Mouse (Mus musculus): Measurements from ENCODE around the gene Map1a. TPM values are rescaled to one million over a fixed set of nuclear protein-coding genes. Genes with fewer than 3 reads are reported as not detected.
A peak's percentile ranks its signal among the peaks of the same experiment; 100 is the strongest.

The Map1a gene
- polyA plus RNA-seq (2016; fragmentation: Nextera tagmentation; extraction: Ambion mirVana), result 14.7 and 16.8 TPM in 2 replicates

DNA sequence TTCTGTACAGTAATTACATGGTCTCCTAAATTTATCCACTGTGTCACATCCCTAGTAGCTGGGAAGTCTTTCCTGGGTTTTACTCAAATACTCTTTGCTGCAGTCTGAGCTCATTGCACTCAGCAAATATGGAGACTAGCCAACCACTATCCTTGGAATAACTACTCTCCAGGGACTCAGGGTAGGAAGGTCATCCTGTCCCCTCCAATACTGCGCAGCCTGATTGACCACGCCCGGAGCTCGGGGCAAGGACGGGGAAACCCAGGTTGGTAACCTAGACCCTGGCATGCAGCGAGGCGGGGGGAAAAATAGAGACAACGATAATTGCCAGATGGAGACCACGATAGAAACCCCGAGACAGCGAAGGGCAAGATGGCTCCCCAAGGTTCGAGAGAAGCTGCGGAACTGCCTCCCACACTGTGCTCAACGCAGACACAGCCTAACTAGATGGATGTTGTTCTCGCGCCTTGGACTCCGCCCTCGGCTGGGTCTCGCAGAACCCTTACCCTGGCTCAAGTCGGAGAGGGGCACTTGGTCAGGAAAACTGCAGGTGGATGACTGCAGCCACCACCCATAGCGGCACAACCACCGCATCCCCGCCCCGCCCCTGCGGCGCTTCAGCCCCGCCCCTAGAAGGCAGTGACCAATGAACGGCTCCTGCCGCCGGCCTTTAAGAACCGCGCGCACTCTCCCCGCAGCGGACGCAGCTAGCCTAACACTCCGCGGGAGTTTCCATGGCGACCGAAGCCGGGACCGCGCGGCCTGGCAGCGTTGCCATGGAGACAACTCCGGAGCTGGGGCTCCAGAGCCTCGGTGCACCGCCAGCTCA lies at the start of gene Map1a:
Map1a (plus strand) TSS at position 700 of the 829 bp plus-strand sequence.
- Histone ChIP-seq H3K36me3 (no peaks in the 10 kb centered on the region), H3K4me2 (replicated peaks) (peak within 1 kb of the TSS; percentile 81), H3K27me3 (peaks cover 9% of the 10 kb centered on the region; the same call in 1 of the 2 replicates), H3K4me3 (peak within 1 kb of the TSS; percentile 59), H3K27ac (replicated peaks) (peak within 1 kb of the TSS; percentile 81), H3K4me1 (peaks cover 30% of the 10 kb centered on the region), H3K9me3 (no peaks in the 10 kb centered on the region), H3K9ac (replicated peaks) (peak within 1 kb of the TSS; percentile 65)
- peak; percentile 98 for ATAC-seq (ENCODE audit: low FRiP score, low read depth)
- WGBS, result under 1% methylated on average over 48 of the region's 48 CpGs

DNA sequence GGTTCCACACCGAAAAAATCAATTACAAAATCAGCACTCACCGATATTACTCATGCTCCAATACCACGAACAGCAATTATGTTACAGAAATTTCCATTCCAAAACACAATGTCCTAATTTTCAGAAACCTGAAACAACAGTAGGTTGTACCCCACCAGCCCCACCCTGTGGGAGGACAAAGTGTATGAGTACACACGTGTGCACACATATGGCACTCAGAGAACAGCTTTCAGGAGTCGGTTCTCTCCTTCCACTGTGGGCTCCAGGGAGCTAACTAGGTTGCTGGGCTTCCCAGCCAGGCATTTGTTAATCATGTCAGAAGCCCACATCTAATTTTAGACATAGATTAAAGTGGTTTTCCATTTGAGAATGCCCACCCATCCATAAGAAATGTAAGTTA lies 45.3 kb upstream of the Map1a start:
- Histone ChIP-seq H3K9ac (replicated peaks) (no peak overlapping the region), H3K4me3 (no peak overlapping the region), H3K4me1 (no peaks in the 10 kb centered on the region), H3K27ac (replicated peaks) (no peak overlapping the region), H3K4me2 (replicated peaks) (no peak overlapping the region), H3K9me3 (no peaks in the 10 kb centered on the region), H3K27me3 (no peaks in the 10 kb centered on the region), H3K36me3 (peaks cover 89% of the 10 kb centered on the region)
- 92% methylated on average over 5 of the region's 5 CpGs for WGBS
- no peak for ATAC-seq (ENCODE audit: low FRiP score, low read depth)

DNA sequence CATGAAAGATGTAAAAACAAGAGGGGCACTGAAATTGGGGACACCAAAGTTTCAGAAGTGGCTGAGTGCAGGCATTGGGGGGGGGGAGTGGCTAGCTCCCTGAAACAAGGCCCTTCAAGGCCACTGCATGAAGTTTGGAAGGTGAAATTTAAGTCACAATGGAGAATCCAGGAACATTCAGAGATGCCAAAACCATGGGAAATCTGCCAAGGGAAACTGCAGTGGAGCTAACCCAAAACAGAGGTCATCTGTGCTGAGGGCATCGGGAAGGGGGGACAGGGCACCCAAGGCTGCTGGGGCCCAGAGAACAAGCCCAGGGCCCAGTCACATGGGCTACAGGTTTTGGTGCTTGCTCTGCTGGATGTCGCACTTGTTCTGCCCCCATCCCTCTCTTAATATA lies 39.6 kb upstream of the Map1a start:
- Histone ChIP-seq H3K9me3 (no peaks in the 10 kb centered on the region), H3K4me1 (no peaks in the 10 kb centered on the region), H3K9ac (replicated peaks) (no peak overlapping the region), H3K27me3 (no peaks in the 10 kb centered on the region), H3K4me3 (no peak overlapping the region), H3K27ac (replicated peaks) (no peak overlapping the region), H3K36me3 (peaks cover 97% of the 10 kb centered on the region), H3K4me2 (replicated peaks) (no peak overlapping the region)
- 91% methylated on average over 2 of the region's 2 CpGs for WGBS
- ATAC-seq (ENCODE audit: low FRiP score, low read depth), result no peak

DNA sequence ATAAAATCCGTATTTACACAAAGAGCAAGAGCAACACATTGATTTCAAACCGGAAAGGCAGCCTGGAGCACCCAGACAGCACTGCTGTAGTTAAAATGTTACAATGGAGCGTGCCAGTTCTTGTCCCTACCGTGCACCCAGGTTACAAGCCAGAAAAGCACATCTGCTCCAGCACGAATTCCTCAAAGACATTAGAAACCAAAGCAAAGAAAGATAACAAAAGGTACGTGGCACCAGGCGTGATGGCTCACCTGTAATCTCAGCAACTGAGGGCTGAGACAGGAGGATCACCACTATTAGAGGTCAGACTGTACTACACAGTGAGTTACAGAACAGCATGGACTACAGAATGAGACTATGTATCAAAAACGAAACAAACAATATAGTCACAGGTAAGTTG lies 21.0 kb upstream of the Map1a start:
- H3K9ac ChIP-seq (replicated peaks), result no peak overlapping the region
- no peak overlapping the region for H3K4me3 ChIP-seq
- 85% methylated on average over 8 of the region's 8 CpGs for WGBS
- H3K4me1 ChIP-seq, result peaks cover 33% of the 10 kb centered on the region
- H3K27ac ChIP-seq (replicated peaks), result no peak overlapping the region
- H3K36me3 ChIP-seq, result peaks cover 45% of the 10 kb centered on the region
- ATAC-seq (ENCODE audit: low FRiP score, low read depth), result no peak
- no peaks in the 10 kb centered on the region for H3K27me3 ChIP-seq
- H3K9me3 ChIP-seq, result no peaks in the 10 kb centered on the region
- peak overlapping the region; percentile 78 for H3K4me2 ChIP-seq (replicated peaks)

DNA sequence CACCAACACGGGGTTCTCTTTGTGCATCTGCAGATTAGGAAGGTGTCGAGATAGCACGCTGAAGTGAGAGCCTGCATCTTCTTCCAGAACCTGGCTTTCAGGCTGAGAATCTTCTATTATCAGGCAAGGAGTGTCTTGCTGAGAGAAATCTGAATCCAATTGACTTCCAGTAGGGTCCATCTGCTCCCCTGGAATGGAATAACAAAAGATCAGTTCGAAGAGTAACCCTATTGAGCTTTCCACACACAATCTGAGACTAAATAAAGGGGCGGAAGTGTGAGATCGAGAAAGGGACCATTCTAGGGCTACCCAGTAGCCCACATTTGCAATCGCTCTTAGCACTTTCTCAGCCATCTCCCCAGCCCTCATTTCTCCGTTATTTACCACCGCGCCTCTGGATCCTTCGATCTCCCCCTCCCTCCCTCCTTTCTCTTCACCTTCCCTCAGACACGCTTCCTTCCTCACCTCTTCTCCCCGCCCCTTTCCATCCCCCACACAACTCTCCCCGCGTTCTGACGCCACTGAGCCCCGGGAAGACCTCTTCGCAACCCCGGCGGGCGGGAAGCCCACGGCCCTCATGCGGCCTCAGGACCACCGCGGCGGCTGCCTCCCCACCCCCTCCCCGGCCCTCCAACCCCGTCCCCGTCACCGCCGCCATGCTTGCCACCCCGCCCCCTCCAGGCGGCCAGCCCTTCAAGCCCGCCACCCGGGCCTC lies 18.7 kb upstream of the Map1a start:
- ATAC-seq (ENCODE audit: low FRiP score, low read depth), result peak; percentile 85
- H3K4me1 ChIP-seq, result peaks cover 33% of the 10 kb centered on the region

DNA sequence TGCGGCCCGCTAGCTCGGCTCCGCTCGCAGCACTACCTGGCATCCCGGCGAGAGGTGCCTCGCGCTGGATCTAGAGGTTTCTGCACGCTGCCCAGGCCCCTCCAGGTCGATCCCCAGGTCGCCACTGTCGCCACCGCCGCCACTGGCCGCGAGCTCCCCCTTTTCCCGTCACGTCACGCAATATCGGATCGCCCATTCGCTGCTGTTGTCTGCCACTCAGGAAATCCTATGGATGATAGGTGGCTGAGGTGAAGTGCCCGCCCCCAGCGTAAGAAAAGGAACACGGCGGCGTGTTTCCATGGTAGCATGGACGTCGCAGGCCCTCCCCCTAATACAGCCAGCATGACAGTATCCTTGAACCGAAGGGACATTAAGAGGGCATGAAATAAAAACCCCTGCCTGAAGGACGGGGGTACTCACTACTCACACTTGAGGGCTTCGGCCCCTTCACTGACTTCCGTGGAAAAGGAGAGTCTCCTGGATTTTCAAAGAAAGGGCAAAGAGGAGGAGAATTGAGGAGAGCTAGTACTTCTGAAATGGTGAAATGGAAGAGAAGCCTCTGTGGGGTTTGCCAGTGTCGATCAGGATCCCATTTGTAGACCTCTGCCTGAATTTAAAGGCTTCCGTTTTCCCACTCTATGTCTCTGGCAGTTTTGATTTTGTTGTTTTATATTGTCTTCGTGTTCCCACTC lies 18.0 kb upstream of the Map1a start, which contains the start of gene Trp53bp1:
Trp53bp1 (minus strand) TSS at position 172 of the 692 bp plus-strand sequence.
- peak within 1 kb of the TSS; percentile 96 for H3K27ac ChIP-seq (replicated peaks)
- under 1% methylated on average over 37 of the region's 37 CpGs for WGBS
- no peaks in the 10 kb centered on the region for H3K27me3 ChIP-seq
- ATAC-seq (ENCODE audit: low FRiP score, low read depth), result peak; percentile 98
- H3K4me3 ChIP-seq, result peak within 1 kb of the TSS; percentile 91
- peak within 1 kb of the TSS; percentile 78 for H3K4me2 ChIP-seq (replicated peaks)
- H3K4me1 ChIP-seq, result peaks cover 33% of the 10 kb centered on the region
- peaks cover 33% of the 10 kb centered on the region for H3K36me3 ChIP-seq
- no peaks in the 10 kb centered on the region for H3K9me3 ChIP-seq
- H3K9ac ChIP-seq (replicated peaks), result peak within 1 kb of the TSS; percentile 94

More for the DNA sequence above, 18.7 kb upstream of the Map1a start:
- H3K27ac ChIP-seq (replicated peaks), result peak overlapping the region; percentile 96
- peaks cover 35% of the 10 kb centered on the region for H3K36me3 ChIP-seq
- peak overlapping the region; percentile 94 for H3K9ac ChIP-seq (replicated peaks)
- peak overlapping the region; percentile 91 for H3K4me3 ChIP-seq
- no peaks in the 10 kb centered on the region for H3K9me3 ChIP-seq
- H3K27me3 ChIP-seq, result no peaks in the 10 kb centered on the region
- 2% methylated on average over 33 of the region's 35 CpGs for WGBS
- peak overlapping the region; percentile 78 for H3K4me2 ChIP-seq (replicated peaks)

DNA sequence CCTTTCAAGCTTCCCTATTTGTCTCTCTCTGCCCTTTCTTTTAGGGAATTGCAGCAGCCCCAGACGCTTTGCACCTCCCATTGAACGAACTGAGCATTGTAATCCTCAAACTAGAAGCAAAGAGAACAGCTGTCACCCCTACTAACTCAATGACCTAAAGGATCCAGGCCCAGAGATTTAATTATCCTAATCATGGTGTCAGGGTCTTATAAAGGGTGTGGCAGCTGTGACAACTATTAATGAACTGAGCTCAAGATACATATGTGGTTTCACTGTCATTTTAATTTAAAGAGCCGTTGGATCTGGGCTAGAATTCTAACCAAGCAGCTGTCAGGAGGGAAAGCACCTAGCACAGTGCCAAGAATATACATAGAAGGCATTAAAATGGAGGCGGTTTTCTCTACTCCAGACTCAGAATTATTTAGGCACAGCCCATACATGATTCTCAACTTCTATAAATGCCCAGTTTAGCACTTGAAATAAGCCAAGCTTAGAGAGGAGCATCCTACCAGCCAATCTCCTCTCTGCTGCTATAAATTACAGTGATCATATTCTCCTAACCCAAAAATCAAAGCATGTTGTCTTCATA lies 17.4 kb upstream of the Map1a start:
- H3K36me3 ChIP-seq, result peaks cover 29% of the 10 kb centered on the region
- H3K27me3 ChIP-seq, result no peaks in the 10 kb centered on the region
- peak overlapping the region; percentile 78 for H3K4me2 ChIP-seq (replicated peaks)
- H3K4me3 ChIP-seq, result peak overlapping the region; percentile 91
- peak; percentile 51 for ATAC-seq (ENCODE audit: low FRiP score, low read depth)
- peak overlapping the region; percentile 96 for H3K27ac ChIP-seq (replicated peaks)
- H3K4me1 ChIP-seq, result peaks cover 33% of the 10 kb centered on the region
- WGBS, result 10% methylated on average over 4 of the region's 4 CpGs
- H3K9me3 ChIP-seq, result no peaks in the 10 kb centered on the region
- H3K9ac ChIP-seq (replicated peaks), result no peak overlapping the region

DNA sequence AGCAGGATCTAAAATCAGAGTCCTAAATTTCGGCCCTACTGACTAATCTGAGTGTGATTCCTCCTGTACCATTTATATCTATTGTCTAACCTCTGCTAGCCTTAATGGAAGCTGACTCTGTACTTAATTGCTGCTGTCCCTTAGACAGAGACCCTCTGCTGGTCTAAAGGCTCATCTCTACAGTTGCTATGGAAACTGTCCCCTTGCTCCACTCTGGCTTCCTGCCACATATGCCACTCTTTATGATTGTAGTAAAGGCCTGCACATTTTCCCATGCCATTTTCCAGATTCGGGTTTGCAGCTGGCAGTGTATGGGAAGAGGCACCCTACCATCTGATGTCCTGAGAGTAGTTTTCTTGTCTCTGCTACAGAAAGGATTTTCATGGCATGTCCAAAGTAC lies 1.6 kb upstream of the Map1a start:
- Histone ChIP-seq H3K4me2 (replicated peaks) (peak overlapping the region; percentile 81), H3K4me1 (peaks cover 21% of the 10 kb centered on the region), H3K9ac (replicated peaks) (no peak overlapping the region), H3K27ac (replicated peaks) (peak overlapping the region; percentile 81), H3K4me3 (no peak overlapping the region), H3K36me3 (no peaks in the 10 kb centered on the region), H3K27me3 (peaks cover 9% of the 10 kb centered on the region; the same call in 1 of the 2 replicates), H3K9me3 (no peaks in the 10 kb centered on the region)
- 65% methylated on average over 2 of the region's 2 CpGs for WGBS
- ATAC-seq (ENCODE audit: low FRiP score, low read depth), result no peak

DNA sequence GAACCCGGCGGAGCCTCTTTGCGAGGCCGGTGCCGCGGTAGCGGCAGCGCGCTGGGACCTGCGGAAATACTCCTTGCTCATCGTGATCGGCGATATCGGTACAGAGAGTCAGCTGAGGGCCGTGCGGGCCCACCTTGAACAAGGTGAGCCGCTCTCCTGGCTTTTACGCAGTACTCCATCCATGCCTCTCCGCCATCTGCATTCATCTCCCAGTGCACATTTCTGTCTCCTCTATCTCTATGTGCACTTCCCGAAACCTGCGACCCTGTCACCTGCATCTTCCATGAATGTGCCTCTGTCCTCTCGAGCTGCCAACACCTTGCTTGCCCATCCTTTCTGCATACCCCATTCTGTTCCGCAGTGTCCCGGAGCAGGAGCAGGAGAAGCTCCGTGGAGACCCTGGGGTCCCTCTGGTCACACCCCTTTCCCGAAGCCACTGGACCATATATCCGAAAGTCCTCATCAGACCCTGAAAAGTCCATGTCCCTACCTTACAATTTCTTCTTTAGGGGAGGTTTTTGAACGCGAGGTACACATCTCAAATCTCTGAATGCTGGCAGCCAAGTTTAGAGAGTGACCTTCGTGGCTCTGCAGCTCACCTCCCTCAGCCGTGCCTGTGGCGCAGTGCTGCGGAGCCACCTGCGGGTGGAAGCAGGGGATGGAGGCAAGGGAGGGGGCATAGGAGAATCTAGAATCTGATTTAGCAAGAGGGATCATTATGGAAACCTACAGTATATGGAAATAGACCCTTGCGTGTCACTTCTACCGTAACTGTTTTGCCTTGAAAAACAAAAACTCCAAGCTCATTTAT lies 535 bp downstream of the Map1a start:
- Histone ChIP-seq H3K4me1 (peaks cover 38% of the 10 kb centered on the region), H3K27ac (replicated peaks) (peak overlapping the region; percentile 52), H3K36me3 (no peaks in the 10 kb centered on the region)

DNA sequence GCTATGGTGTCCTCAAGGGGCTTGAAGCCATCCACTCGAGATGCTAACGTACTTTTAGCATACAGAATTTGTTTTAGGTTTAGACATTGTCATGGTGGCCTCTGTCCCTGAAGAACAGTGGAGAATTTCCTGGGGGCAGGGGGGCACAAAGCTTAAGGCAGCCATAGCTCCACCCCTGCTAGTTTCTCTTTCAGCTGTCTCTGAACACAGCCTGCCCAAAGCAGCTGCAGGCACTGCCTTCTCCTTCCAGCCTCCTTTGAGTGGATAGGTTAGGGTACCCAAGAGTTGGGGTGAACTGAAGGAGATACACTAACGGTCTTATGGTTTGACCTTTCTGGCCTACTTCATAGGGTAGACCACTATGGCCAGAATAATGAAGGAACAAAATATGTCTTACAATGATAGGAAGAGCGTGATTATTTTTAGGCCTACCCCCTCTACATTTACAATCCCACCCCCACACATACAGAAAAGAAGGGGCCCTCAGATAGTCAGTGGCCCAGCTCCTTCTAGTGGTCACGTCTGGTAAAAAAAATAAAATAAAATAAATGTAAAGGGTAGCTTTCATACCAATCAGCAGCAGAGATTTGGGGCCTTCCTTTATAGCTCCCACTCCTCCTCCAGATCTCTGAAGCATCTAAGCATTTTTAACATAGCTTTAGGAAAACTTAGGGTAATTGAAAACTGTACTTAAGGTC lies 3.1 kb downstream of the Map1a start:
- Histone ChIP-seq H3K9ac (replicated peaks) (no peak overlapping the region), H3K4me3 (no peak overlapping the region), H3K36me3 (no peaks in the 10 kb centered on the region), H3K9me3 (no peaks in the 10 kb centered on the region), H3K4me1 (peaks cover 63% of the 10 kb centered on the region), H3K4me2 (replicated peaks) (no peak overlapping the region), H3K27me3 (peaks cover 9% of the 10 kb centered on the region; the same call in 1 of the 2 replicates), H3K27ac (replicated peaks) (no peak overlapping the region)
- ATAC-seq (ENCODE audit: low FRiP score, low read depth), result no peak
- WGBS, result 71% methylated on average over 5 of the region's 5 CpGs

More for the DNA sequence above, 535 bp downstream of the Map1a start:
- Histone ChIP-seq H3K4me3 (peak overlapping the region; percentile 59), H3K9ac (replicated peaks) (peak overlapping the region; percentile 65), H3K9me3 (no peaks in the 10 kb centered on the region), H3K27me3 (peaks cover 9% of the 10 kb centered on the region; the same call in 1 of the 2 replicates), H3K4me2 (replicated peaks) (peak overlapping the region; percentile 81)
- ATAC-seq (ENCODE audit: low FRiP score, low read depth), result peak; percentile 69; the same call in 1 of the 2 replicates
- 3% methylated on average over 36 of the region's 36 CpGs for WGBS

Data from midbrain, embryonic 12.5 days (tissue).